Mouse (Mus musculus): ENCODE results near the gene Fgfr2.

Fgfr2 gene

GRCm38 (mm10) chr7:133039556-133040255, 83.4 kb downstream of the Fgfr2 start:
- no peak for DNase-seq

- no peak for DNase-seq
Observed at GRCm38 (mm10) chr7:133037618-133038017, 85.5 kb downstream of the Fgfr2 start.

GRCm38 (mm10) chr7:133037217-133037616, 85.9 kb downstream of the Fgfr2 start:
- peak; percentile 66 for DNase-seq

GRCm38 (mm10) chr7:133035901-133036300, 87.2 kb downstream of the Fgfr2 start:
- no peak for DNase-seq

- peak; percentile 77 for DNase-seq
Observed at GRCm38 (mm10) chr7:133032589-133033203, 90.5 kb downstream of the Fgfr2 start.

GRCm38 (mm10) chr7:133029496-133030047, 93.6 kb downstream of the Fgfr2 start:
- no peak for DNase-seq

- DNase-seq = no peak
Observed at GRCm38 (mm10) chr7:133029004-133029403, 94.1 kb downstream of the Fgfr2 start.

GRCm38 (mm10) chr7:133027930-133028329, 95.2 kb downstream of the Fgfr2 start:
- DNase-seq = no peak

GRCm38 (mm10) chr7:133024694-133025093, 98.5 kb downstream of the Fgfr2 start:
- DNase-seq = no peak

- DNase-seq = no peak
Observed at GRCm38 (mm10) chr7:133019481-133020020, 103.6 kb downstream of the Fgfr2 start.

GRCm38 (mm10) chr7:133018961-133019360, 104.2 kb downstream of the Fgfr2 start:
- DNase-seq = no peak

GRCm38 (mm10) chr7:133015416-133016070, 107.6 kb downstream of the Fgfr2 start:
- no peak for DNase-seq

GRCm38 (mm10) chr7:133014631-133015030, 108.5 kb downstream of the Fgfr2 start:
- DNase-seq = no peak

GRCm38 (mm10) chr7:133013923-133014322, 109.2 kb downstream of the Fgfr2 start:
- no peak for DNase-seq

- no peak for DNase-seq
Observed at GRCm38 (mm10) chr7:133012637-133013366, 110.3 kb downstream of the Fgfr2 start.

GRCm38 (mm10) chr7:133011611-133012010, 111.5 kb downstream of the Fgfr2 start:
- no peak for DNase-seq

GRCm38 (mm10) chr7:133011191-133011590, 112.0 kb downstream of the Fgfr2 start:
- no peak for DNase-seq

- DNase-seq = no peak
Observed at GRCm38 (mm10) chr7:133010477-133010876, 112.7 kb downstream of the Fgfr2 start.

- no peak for DNase-seq
Observed at GRCm38 (mm10) chr7:133009676-133010075, 113.5 kb downstream of the Fgfr2 start.

- no peak for DNase-seq
Observed at GRCm38 (mm10) chr7:133008663-133009062, 114.5 kb downstream of the Fgfr2 start.

- peak; percentile 50 for DNase-seq
Observed at GRCm38 (mm10) chr7:133007343-133007742, 115.8 kb downstream of the Fgfr2 start.

- no peak for DNase-seq
Observed at GRCm38 (mm10) chr7:133005772-133006171, 117.4 kb downstream of the Fgfr2 start.

- DNase-seq = peak; percentile 89
Observed at GRCm38 (mm10) chr7:133003421-133003820, 119.7 kb downstream of the Fgfr2 start.
